Mouse (Mus musculus) intestine, postnatal 0 days (tissue): ENCODE measurements around the gene Gm10972. TPM values are rescaled to one million over a fixed set of nuclear protein-coding genes. Genes with fewer than 3 reads are reported as not detected.
A peak's percentile ranks its signal among the peaks of the same experiment; 100 is the strongest.
"Not testable (repeated sequence)": the region's sequence is repeated elsewhere in the genome, so short reads cannot be mapped to it uniquely, and the experiment has no call there.

Source experiments
- ATAC-seq: fragments of 200-750 bp; cut with Nextera tagmentation; 2 replicates; pipeline ENCODE4 v1.8.0; 2017; ENCODE audit warnings: mild to moderate bottlenecking, moderate TSS enrichment, moderate library complexity
- H3K27ac ChIP-seq: fragments of 300-500 bp; sonication (generic); 2 replicates; pipeline ENCODE4 v1.5.1; 2014; ENCODE audit warnings: mild to moderate bottlenecking, low read depth, low read length, moderate library complexity
- H3K27me3 ChIP-seq: fragments of 300-500 bp; sonication (generic); replicated peaks from 2 replicates; pipeline ENCODE4 v1.6.1; 2014; ENCODE audit warnings: low read length, mixed read lengths; ENCODE audit not compliant: control insufficient read depth, insufficient read depth
- H3K36me3 ChIP-seq: fragments of 300-500 bp; sonication (generic); 2 replicates; pipeline ENCODE4 v1.6.1; 2014; ENCODE audit warnings: mild to moderate bottlenecking, moderate library complexity; ENCODE audit not compliant: control insufficient read depth, insufficient read depth
- H3K4me1 ChIP-seq: fragments of 300-500 bp; sonication (generic); replicated peaks from 2 replicates; pipeline ENCODE4 v1.6.1; 2014; ENCODE audit warnings: antibody characterized with exemption, low read length, mixed read lengths; ENCODE audit not compliant: control insufficient read depth, insufficient read depth
- H3K4me2 ChIP-seq: fragments of 300-500 bp; sonication (generic); replicated peaks from 2 replicates; pipeline ENCODE4 v1.6.1; 2014; ENCODE audit warnings: low read depth, mild to moderate bottlenecking, moderate library complexity
- H3K4me3 ChIP-seq: fragments of 300-500 bp; sonication (generic); 2 replicates; pipeline ENCODE4 v1.5.1; 2014; ENCODE audit warnings: low read depth, low read length
- H3K9ac ChIP-seq: fragments of 300-500 bp; sonication (generic); 2 replicates; pipeline ENCODE4 v1.6.1; 2014; ENCODE audit warnings: mild to moderate bottlenecking, low read depth, low read length
- H3K9me3 ChIP-seq: fragments of 300-500 bp; sonication (generic); 2 replicates; pipeline ENCODE4 v1.6.1; 2016; ENCODE audit warnings: mixed run types; ENCODE audit not compliant: control insufficient read depth
- CTCF ChIP-seq: sonication (generic); IDR thresholded peaks from 2 replicates; pipeline ENCODE4 v1.5.1; 2016; ENCODE audit warnings: low read depth, mild to moderate bottlenecking, control low read depth, antibody characterized with exemption, moderate library complexity
- WGBS: fragments of 180-500 bp; shearing (Covaris S2); extraction: QIAGEN DNeasy Blood & Tissue Kit; methylation state at CpG from one replicate; pipeline ENCODE4 v1.1.7; 2014; 5-methylcytosine and 5-hydroxymethylcytosine counted together
- polyA plus RNA-seq: library from polyadenylated mRNA; unstranded; fragments of >200 nt; fragmentation: Nextera tagmentation; extraction: Ambion mirVana; gene quantifications from 2 replicates; pipeline ENCODE4 v1.2.1, GENCODE M21; 2015

The Gm10972 gene
- polyA plus RNA-seq, 1 experiment from 2014 or later = not detected

DNA sequence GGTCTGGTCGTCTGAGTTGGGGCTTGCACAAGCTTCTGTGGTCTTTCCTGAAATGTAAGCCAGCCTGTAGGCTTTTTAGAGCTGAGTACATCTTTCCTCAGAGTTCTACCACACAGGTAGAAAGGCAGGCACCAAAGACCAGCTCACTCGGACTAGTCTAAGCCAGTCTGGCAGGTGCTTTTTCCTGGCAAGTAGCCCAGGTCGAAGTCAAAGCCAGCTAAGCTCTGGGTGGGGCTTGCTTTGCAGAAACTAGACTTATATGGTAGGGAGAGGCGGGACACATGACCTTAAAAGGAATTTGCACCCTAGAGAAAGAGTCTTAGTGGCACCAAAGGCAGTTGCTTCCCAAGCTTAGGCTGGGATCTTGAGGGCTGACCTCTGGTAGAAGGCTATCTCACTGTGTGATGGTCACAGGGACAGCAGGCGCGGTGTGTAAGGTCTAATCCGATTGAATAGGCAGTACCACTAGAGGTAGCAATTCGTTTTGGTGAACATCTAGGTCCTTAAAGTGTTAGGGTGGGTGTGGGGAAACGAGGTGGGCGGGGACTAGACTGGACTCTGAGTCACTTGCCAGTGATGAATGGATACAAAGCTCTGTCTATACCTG, 16.3 kb downstream of the Gm10972 start:
- TF ChIP-seq CTCF = peak; percentile 31
- not testable (repeated sequence) for H3K9me3 ChIP-seq, H3K36me3 ChIP-seq, H3K9ac ChIP-seq, H3K4me1 ChIP-seq, H3K27me3 ChIP-seq, H3K4me3 ChIP-seq
- peak overlapping the region; percentile 39 for H3K4me2 ChIP-seq
- 18% methylated on average over 7 of the region's 10 CpGs for WGBS
- peak; percentile 95 for ATAC-seq
- H3K27ac ChIP-seq = peak overlapping the region; percentile 89

DNA sequence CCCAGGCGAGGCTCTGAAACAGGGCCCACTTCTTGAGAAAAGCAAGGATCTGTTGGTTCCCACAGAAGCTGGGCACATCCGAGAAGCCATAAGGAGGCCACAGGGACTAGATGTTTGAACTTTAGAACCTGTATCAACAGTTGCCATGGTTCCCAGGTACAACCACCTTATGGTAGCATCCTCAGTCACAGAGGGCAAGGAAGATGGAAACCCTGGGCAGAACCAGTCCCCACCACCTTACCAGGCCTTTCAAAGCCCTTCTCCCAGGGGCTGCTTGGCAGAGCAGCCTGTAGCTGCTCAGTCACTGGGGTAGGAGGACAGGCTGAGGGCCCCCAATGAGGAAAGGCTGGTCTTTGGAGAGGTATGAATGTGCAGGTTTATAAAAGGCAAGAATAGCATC, 17.9 kb downstream of the Gm10972 start:
- WGBS = 77% methylated on average over 2 of the region's 2 CpGs

DNA sequence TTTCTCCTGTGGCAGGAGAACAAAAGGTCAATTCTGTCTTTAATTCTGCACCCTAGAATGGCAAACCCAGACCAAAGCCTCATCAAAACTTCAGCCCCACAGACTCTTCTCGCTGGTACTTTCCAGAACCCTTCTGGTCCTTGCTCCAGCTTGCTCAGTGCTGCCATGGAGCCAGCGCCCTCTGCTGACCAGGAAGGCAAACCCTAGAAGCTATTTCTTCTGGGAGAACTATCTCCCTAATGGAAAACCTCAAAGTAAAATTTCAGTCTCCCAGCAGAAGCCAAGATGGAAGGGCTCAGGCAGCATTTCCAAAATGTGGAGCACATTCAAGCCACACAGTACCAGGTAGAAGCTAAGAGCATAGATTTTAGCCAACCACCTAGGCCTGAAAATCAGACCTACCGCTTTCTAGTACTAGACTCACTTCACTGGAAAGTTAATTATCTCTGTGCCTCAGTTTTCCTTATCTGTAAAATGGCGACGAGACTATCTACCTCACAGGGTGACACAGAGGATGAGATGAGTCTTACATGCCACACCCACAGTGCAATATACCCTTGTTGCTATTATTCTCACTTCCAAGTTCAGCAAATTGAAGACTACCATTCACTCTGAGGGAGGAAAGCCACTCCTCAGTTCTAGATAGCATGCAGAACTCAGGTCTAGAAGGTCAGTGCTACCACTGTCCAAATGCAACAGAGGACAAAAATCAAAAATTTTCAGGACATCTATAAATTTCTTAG, 22.3 kb downstream of the Gm10972 start:
- not testable (repeated sequence) for H3K4me1 ChIP-seq, H3K36me3 ChIP-seq, ATAC-seq, H3K27ac ChIP-seq, H3K4me2 ChIP-seq, H3K4me3 ChIP-seq, H3K9ac ChIP-seq, H3K9me3 ChIP-seq, H3K27me3 ChIP-seq
- peak; percentile 42 for TF ChIP-seq CTCF
- WGBS = 67% methylated on average over 3 of the region's 5 CpGs

More for the DNA sequence above, 17.9 kb downstream of the Gm10972 start:
- ATAC-seq, H3K4me3 ChIP-seq, H3K36me3 ChIP-seq, H3K27ac ChIP-seq, H3K4me2 ChIP-seq, H3K9ac ChIP-seq, H3K27me3 ChIP-seq, H3K4me1 ChIP-seq, H3K9me3 ChIP-seq: not testable (repeated sequence)

DNA sequence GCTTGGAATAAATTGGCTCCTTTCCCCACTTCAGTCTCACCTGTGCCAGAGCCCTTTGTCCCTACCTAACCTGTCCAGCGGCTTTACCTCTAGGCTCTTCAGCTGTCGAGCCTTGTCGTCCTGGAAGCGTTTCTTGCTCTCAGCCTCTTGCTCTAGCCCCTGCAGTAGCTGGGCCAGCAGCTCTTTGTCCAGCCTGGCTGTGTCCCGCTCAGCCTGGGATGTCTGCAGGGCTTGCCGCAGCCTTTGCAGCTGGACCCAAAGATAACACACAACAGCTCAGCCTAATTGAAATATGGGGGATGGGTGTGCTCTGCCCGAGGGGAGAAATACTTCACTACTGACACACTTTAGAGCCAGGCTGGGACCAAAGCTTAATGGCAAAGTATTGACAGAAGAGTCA, 23.0 kb downstream of the Gm10972 start:
- WGBS = 21% methylated on average over 7 of the region's 7 CpGs
- not testable (repeated sequence) for H3K9me3 ChIP-seq, H3K4me3 ChIP-seq, ATAC-seq, H3K4me1 ChIP-seq, H3K27ac ChIP-seq, H3K4me2 ChIP-seq, H3K36me3 ChIP-seq, H3K9ac ChIP-seq, H3K27me3 ChIP-seq

DNA sequence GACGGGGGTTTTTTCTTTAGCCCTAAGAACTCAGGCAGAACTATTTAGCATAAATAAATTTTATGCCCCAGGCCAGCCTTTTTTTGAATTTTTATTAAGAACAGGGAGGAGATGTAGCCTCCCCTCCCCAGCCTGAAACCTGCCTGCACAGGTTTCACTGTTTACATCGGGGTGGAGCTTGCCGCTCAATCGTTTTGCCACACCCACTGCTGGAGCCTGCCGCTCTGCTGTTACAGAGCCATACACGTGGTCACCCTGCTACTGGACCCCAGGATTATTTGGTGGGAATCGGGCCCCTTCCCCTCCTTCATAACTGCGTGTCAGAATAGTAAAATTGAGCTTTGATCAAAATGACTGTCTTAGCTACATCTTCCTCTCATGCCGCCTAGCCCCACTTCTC, 32.2 kb downstream of the Gm10972 start:
- not testable (repeated sequence) for ATAC-seq, H3K36me3 ChIP-seq, H3K4me3 ChIP-seq, H3K27me3 ChIP-seq, H3K9me3 ChIP-seq, H3K9ac ChIP-seq, H3K27ac ChIP-seq, H3K4me1 ChIP-seq, H3K4me2 ChIP-seq
- 55% methylated on average over 9 of the region's 9 CpGs for WGBS

DNA sequence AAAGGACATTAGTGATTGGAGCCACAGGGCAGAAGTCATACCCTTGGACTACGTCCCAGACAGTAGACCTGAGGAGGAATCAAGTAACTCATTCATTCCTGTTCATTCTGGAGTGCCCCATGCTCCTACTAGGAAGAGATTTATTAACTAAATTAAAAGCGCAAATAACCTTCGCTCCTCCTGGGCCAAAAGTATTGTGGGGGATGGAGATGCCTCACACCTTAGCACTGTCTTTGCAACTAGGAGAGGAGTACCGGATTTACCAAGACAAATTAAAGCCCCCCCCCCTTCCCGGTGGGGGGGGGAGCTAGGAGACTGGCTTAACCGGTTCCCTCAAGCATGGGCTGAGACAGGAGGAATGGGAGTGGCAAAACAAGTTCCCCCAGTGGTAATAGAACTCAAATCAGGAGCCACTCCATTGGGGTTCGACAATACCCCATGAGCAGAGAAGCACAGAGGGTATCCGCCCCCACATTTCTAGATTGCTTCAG, 36.5 kb downstream of the Gm10972 start:
- H3K36me3 ChIP-seq = no peaks in the 10 kb centered on the region
- TF ChIP-seq CTCF = no peak
- WGBS = 52% methylated on average over 8 of the region's 8 CpGs
- no peak overlapping the region for H3K27ac ChIP-seq
- H3K9me3 ChIP-seq = no peaks in the 10 kb centered on the region
- no peak overlapping the region for H3K4me3 ChIP-seq
- no peak; the same call in 1 of the 2 replicates for ATAC-seq
- H3K27me3 ChIP-seq = no peaks in the 10 kb centered on the region
- no peak overlapping the region for H3K4me2 ChIP-seq
- no peak overlapping the region for H3K9ac ChIP-seq
- H3K4me1 ChIP-seq = 0 out of 2 replicates have a peak, but pooled peaks cover 2% of the 10 kb centered on the region

DNA sequence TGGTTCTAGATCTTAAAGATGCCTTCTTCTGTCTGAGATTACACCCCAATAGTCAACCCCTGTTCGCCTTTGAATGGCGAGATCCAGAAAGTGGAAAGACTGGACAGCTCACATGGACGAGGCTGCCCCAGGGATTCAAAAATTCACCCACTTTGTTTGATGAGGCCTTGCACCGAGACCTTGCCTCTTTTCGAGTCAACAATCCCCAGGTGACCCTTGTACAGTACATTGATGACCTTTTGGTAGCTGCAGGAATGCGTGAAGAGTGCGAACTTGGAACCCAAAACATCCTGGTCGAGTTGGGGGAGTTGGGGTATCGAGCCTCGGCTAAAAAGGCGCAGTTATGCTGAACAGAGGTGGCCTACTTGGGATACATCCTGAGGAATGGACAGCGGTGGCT, 37.1 kb downstream of the Gm10972 start:
- H3K4me2 ChIP-seq, H3K4me1 ChIP-seq, ATAC-seq, H3K27ac ChIP-seq, H3K4me3 ChIP-seq, H3K27me3 ChIP-seq, H3K36me3 ChIP-seq, H3K9ac ChIP-seq, H3K9me3 ChIP-seq: not testable (repeated sequence)
- 82% methylated on average over 12 of the region's 12 CpGs for WGBS
